Mouse (Mus musculus): ENCODE measurements around the gene Dnajc17. TPM values are rescaled to one million over a fixed set of nuclear protein-coding genes. Genes with fewer than 3 reads are reported as not detected.

Dnajc17 gene
- polyA plus RNA-seq, 1 experiment = 23.7 TPM

- no peak overlapping the region for H3K4me3 ChIP-seq (replicated peaks; ENCODE audit: insufficient read depth, low read depth, low read length)
- WGBS = 79% methylated on average over 1 of the region's 1 CpGs
- no peak for DNase-seq
- H3K27me3 ChIP-seq (ENCODE audit: control insufficient read depth, insufficient read depth, low read length) = no peaks in the 10 kb centered on the region
- no peak for TF ChIP-seq POLR2A (IDR thresholded peaks at IDR 0.05; ENCODE audit: borderline replicate concordance, insufficient read depth, low read length)
- TF ChIP-seq CTCF (IDR thresholded peaks at IDR 0.05; ENCODE audit: borderline replicate concordance, insufficient read depth, low read depth, low read length) = no peak
- no peaks in the 10 kb centered on the region; the same call in 1 of the 2 replicates for H3K4me1 ChIP-seq (ENCODE audit: control insufficient read depth, insufficient read depth, low read length)
- H3K27ac ChIP-seq (ENCODE audit: insufficient read depth, low read length) = no peak overlapping the region
These were observed 11.1 kb downstream of the Dnajc17 start for GRCm38 (mm10) chr2:119197493-119197892.

DNA sequence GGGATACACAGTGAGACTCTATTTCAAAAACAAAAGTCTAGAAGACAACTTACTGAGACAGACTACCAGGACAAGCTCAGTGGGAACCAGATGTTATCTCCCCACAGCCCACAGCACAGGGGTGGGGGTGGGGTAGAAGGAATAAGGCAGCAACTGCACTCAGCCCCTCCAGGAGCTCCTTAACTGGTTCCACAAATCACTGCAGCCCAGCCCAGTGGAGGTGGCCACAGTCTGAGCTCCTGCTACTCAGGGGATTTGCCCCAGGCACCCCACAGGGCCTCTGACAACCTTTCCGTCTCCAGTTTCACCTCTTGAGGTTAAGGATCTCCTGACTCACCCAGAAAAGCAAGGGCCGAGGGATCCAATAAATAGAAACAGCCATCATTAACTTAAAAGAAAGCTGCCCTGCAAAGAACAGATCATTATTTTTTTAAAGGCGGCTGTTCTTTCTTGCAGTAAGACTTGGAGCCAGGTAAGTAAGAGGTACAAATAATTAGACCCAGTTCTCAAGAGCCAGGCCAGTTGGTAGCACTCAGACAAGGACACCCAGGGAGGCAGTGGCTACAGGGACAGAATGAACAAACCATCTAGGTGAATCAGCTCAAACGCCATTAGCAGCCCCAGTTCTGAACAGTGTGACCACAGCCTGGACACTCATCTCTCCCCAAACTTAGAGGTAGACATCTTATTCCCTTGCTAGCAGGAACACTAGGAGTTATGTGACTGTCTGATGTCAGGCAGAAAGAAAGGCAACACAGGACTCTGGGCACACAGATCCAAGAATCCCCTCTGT lies 12.1 kb downstream of the Dnajc17 start:
- no peak for DNase-seq
- Histone ChIP-seq H3K27ac (ENCODE audit: insufficient read depth, low read length) (no peak overlapping the region), H3K4me3 (replicated peaks; ENCODE audit: insufficient read depth, low read depth, low read length) (no peak overlapping the region), H3K4me1 (ENCODE audit: control insufficient read depth, insufficient read depth, low read length) (no peaks in the 10 kb centered on the region; the same call in 1 of the 2 replicates), H3K27me3 (ENCODE audit: control insufficient read depth, insufficient read depth, low read length) (no peaks in the 10 kb centered on the region)
- no peak for TF ChIP-seq CTCF (IDR thresholded peaks at IDR 0.05; ENCODE audit: borderline replicate concordance, insufficient read depth, low read depth, low read length)
- no peak for TF ChIP-seq POLR2A (IDR thresholded peaks at IDR 0.05; ENCODE audit: borderline replicate concordance, insufficient read depth, low read length)
- WGBS = 72% methylated on average over 4 of the region's 4 CpGs

GRCm38 (mm10) chr2:119194140-119194539 lies 14.5 kb downstream of the Dnajc17 start:
- Histone ChIP-seq H3K27ac (ENCODE audit: insufficient read depth, low read length) (no peak overlapping the region), H3K4me3 (replicated peaks; ENCODE audit: insufficient read depth, low read depth, low read length) (no peak overlapping the region), H3K27me3 (ENCODE audit: control insufficient read depth, insufficient read depth, low read length) (no peaks in the 10 kb centered on the region), H3K4me1 (ENCODE audit: control insufficient read depth, insufficient read depth, low read length) (peaks cover under 1% of the 10 kb centered on the region; the same call in 1 of the 2 replicates)
- peak; percentile 30 to 38 for DNase-seq
- 30% methylated on average over 5 of the region's 5 CpGs for WGBS
- no peak for TF ChIP-seq POLR2A (IDR thresholded peaks at IDR 0.05; ENCODE audit: borderline replicate concordance, insufficient read depth, low read length)
- no peak for TF ChIP-seq CTCF (IDR thresholded peaks at IDR 0.05; ENCODE audit: borderline replicate concordance, insufficient read depth, low read depth, low read length)

- no peak for DNase-seq
- Histone ChIP-seq H3K27me3 (ENCODE audit: control insufficient read depth, insufficient read depth, low read length) (no peaks in the 10 kb centered on the region), H3K4me1 (ENCODE audit: control insufficient read depth, insufficient read depth, low read length) (0 out of 2 replicates have a peak, but pooled peaks cover 2% of the 10 kb centered on the region), H3K27ac (ENCODE audit: insufficient read depth, low read length) (no peak overlapping the region), H3K4me3 (replicated peaks; ENCODE audit: insufficient read depth, low read depth, low read length) (no peak overlapping the region)
- WGBS = 79% methylated on average over 5 of the region's 5 CpGs
- TF ChIP-seq POLR2A (IDR thresholded peaks at IDR 0.05; ENCODE audit: borderline replicate concordance, insufficient read depth, low read length) (no peak), CTCF (IDR thresholded peaks at IDR 0.05; ENCODE audit: borderline replicate concordance, insufficient read depth, low read depth, low read length) (no peak)
These were observed 17.6 kb downstream of the Dnajc17 start for GRCm38 (mm10) chr2:119190969-119191368.

GRCm38 (mm10) chr2:119189029-119189710 lies 19.4 kb downstream of the Dnajc17 start:
- peak; percentile 88 to 94 for DNase-seq
- under 1% methylated on average over 15 of the region's 15 CpGs for WGBS
- no peak overlapping the region for H3K27ac ChIP-seq (ENCODE audit: insufficient read depth, low read length)
- H3K4me1 ChIP-seq (ENCODE audit: control insufficient read depth, insufficient read depth, low read length) = 0 out of 2 replicates have a peak, but pooled peaks cover 2% of the 10 kb centered on the region
- no peaks in the 10 kb centered on the region for H3K27me3 ChIP-seq (ENCODE audit: control insufficient read depth, insufficient read depth, low read length)
- TF ChIP-seq POLR2A (IDR thresholded peaks at IDR 0.05; ENCODE audit: borderline replicate concordance, insufficient read depth, low read length) (no peak), CTCF (IDR thresholded peaks at IDR 0.05; ENCODE audit: borderline replicate concordance, insufficient read depth, low read depth, low read length) (peak; percentile 87)
- peak overlapping the region; percentile 54 for H3K4me3 ChIP-seq (replicated peaks; ENCODE audit: insufficient read depth, low read depth, low read length)

DNA sequence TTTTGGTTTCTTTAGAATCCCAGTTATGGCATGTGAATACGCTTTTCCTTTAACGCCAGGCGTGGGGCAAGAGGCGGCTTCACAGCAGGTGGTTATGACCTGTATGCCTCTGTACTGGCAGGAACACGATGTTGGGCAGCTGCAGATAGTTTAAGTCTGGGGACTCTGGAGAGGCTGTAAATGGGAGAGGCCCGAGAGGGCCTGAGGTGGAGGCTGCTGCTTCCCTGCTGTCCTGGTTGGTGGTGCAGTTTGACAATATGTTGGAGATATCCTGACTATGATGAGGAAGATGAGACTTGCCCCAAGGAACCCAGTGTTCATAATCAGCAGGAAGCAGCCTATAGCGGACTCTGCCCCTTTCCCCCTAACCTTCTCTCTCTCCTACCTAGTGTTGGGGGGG lies 25.7 kb downstream of the Dnajc17 start:
- Histone ChIP-seq H3K27me3 (ENCODE audit: control insufficient read depth, insufficient read depth, low read length) (no peaks in the 10 kb centered on the region), H3K27ac (ENCODE audit: insufficient read depth, low read length) (no peak overlapping the region), H3K4me1 (ENCODE audit: control insufficient read depth, insufficient read depth, low read length) (no peaks in the 10 kb centered on the region), H3K4me3 (replicated peaks; ENCODE audit: insufficient read depth, low read depth, low read length) (no peak overlapping the region)
- 66% methylated on average over 7 of the region's 7 CpGs for WGBS
- no peak for DNase-seq
- TF ChIP-seq POLR2A (IDR thresholded peaks at IDR 0.05; ENCODE audit: borderline replicate concordance, insufficient read depth, low read length) (no peak), CTCF (IDR thresholded peaks at IDR 0.05; ENCODE audit: borderline replicate concordance, insufficient read depth, low read depth, low read length) (no peak)

- Histone ChIP-seq H3K27ac (ENCODE audit: insufficient read depth, low read length) (no peak overlapping the region), H3K27me3 (ENCODE audit: control insufficient read depth, insufficient read depth, low read length) (no peaks in the 10 kb centered on the region), H3K4me1 (ENCODE audit: control insufficient read depth, insufficient read depth, low read length) (no peaks in the 10 kb centered on the region), H3K4me3 (replicated peaks; ENCODE audit: insufficient read depth, low read depth, low read length) (no peak overlapping the region)
- DNase-seq = no peak
- 92% methylated on average over 5 of the region's 5 CpGs for WGBS
- no peak for TF ChIP-seq CTCF (IDR thresholded peaks at IDR 0.05; ENCODE audit: borderline replicate concordance, insufficient read depth, low read depth, low read length)
- no peak for TF ChIP-seq POLR2A (IDR thresholded peaks at IDR 0.05; ENCODE audit: borderline replicate concordance, insufficient read depth, low read length)
These were observed 31.1 kb downstream of the Dnajc17 start for GRCm38 (mm10) chr2:119177384-119177939.

All from cerebellum, adult 2 months (tissue).